Mouse (Mus musculus) heart, embryonic 13.5 days (tissue): ENCODE measurements around the gene B4galt3. TPM values are rescaled to one million over a fixed set of nuclear protein-coding genes. Genes with fewer than 3 reads are reported as not detected.

ENCODE experiments used
- ATAC-seq: fragments of 200-750 bp; cut with Nextera tagmentation; 2 replicates; pipeline ENCODE4 v1.8.0; 2017; ENCODE audit warnings: moderate TSS enrichment; ENCODE audit not compliant: insufficient number of reproducible peaks, low FRiP score, low TSS enrichment; ENCODE audit errors: extremely low read depth
- H3K27ac ChIP-seq: fragments of 300-500 bp; sonication (generic); replicated peaks from 2 replicates; pipeline ENCODE4 v1.5.1; 2015; ENCODE audit warnings: moderate library complexity, mild to moderate bottlenecking, inconsistent platforms
- H3K27me3 ChIP-seq: fragments of 300-500 bp; sonication (generic); replicated peaks from 2 replicates; pipeline ENCODE4 v1.6.1; 2015; ENCODE audit warnings: mild to moderate bottlenecking, inconsistent platforms
- H3K36me3 ChIP-seq: fragments of 300-500 bp; sonication (generic); 2 replicates; pipeline ENCODE4 v1.6.1; 2015; ENCODE audit warnings: mild to moderate bottlenecking, inconsistent platforms
- H3K4me1 ChIP-seq: fragments of 300-500 bp; sonication (generic); 2 replicates; pipeline ENCODE4 v1.6.1; 2015; ENCODE audit warnings: inconsistent platforms
- H3K4me2 ChIP-seq: fragments of 300-500 bp; sonication (generic); 2 replicates; pipeline ENCODE4 v1.6.1; 2015; ENCODE audit warnings: inconsistent platforms, mild to moderate bottlenecking, moderate library complexity
- H3K4me3 ChIP-seq: fragments of 300-500 bp; sonication (generic); 2 replicates; pipeline ENCODE4 v1.5.1; 2015; ENCODE audit warnings: moderate library complexity, mild to moderate bottlenecking, inconsistent platforms
- H3K9ac ChIP-seq: fragments of 300-500 bp; sonication (generic); 2 replicates; pipeline ENCODE4 v1.6.1; 2015; ENCODE audit warnings: inconsistent platforms, mild to moderate bottlenecking, moderate library complexity
- H3K9me3 ChIP-seq: fragments of 300-500 bp; sonication (generic); 2 replicates; pipeline ENCODE4 v1.6.1; 2016; ENCODE audit warnings: inconsistent platforms
- WGBS: fragments of 180-500 bp; shearing (Covaris S2); methylation state at CpG from one replicate; pipeline ENCODE4 v1.1.7; 2015; ENCODE audit warnings: mixed read lengths; 5-methylcytosine and 5-hydroxymethylcytosine counted together
- polyA plus RNA-seq: library from polyadenylated mRNA; unstranded; fragments of >200 nt; fragmentation: Nextera tagmentation; extraction: Ambion mirVana; gene quantifications from 2 replicates; pipeline ENCODE4 v1.2.1, GENCODE M21; 2015

The B4galt3 gene
- polyA plus RNA-seq, 1 experiment from 2014 or later = 54.6 TPM

DNA sequence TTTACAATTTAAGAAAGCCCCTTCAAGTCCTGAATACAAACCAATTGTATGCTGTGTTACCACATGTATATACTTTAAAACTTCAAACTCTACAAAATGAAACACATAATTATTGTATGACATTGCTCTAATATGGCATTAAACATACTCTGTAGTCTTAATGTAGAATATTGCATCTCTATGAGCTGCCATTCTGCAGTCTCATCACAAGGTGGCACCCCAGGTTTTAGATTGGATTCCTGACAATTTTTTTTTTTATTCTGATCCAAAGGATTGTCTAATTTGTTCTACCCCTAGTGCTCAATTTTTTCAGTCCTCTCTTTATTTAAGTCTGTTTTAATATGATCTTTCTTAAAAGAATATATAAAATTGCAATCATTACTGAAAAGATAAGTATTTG, 51.3 kb downstream of the B4galt3 start:
- peaks cover 15% of the 10 kb centered on the region for H3K36me3 ChIP-seq
- no peak overlapping the region for H3K9ac ChIP-seq
- no peaks in the 10 kb centered on the region for H3K27me3 ChIP-seq
- H3K27ac ChIP-seq = no peak overlapping the region
- peaks cover 10% of the 10 kb centered on the region for H3K4me1 ChIP-seq
- H3K4me2 ChIP-seq = no peak overlapping the region
- no peak for ATAC-seq
- no peaks in the 10 kb centered on the region for H3K9me3 ChIP-seq
- no peak overlapping the region for H3K4me3 ChIP-seq

GRCm38 (mm10) chr1:171322012-171322411, 51.9 kb downstream of the B4galt3 start:
- Histone ChIP-seq H3K9me3 (no peaks in the 10 kb centered on the region), H3K9ac (no peak overlapping the region), H3K4me2 (no peak overlapping the region), H3K4me3 (no peak overlapping the region), H3K27me3 (no peaks in the 10 kb centered on the region), H3K27ac (0 out of 2 replicates have a peak overlapping the region, but pooled peaks have one; percentile 12), H3K4me1 (peaks cover 12% of the 10 kb centered on the region), H3K36me3 (peaks cover 16% of the 10 kb centered on the region)
- no peak for ATAC-seq
- 78% methylated on average over 1 of the region's 1 CpGs for WGBS

DNA sequence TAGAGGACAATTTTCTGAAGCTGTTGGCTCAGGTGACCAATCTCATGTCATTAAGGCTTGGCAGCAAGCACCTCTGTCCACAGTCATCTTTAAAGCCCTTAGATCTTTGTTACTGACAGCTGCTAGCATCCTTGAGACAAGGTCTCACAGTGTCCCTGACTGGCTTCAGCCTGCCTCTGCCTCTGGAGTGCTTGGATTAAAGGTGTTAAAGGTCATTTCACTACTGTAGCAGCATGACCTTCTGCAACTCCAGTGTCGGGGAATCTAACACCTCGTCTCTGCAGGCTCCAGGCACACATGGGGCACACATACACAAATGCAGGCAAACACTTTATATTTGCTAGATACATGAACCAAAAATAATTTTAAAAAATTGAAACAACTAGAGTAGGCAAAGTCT, 55.4 kb downstream of the B4galt3 start:
- Histone ChIP-seq H3K4me2 (no peak overlapping the region), H3K9me3 (no peaks in the 10 kb centered on the region), H3K4me1 (peaks cover 29% of the 10 kb centered on the region), H3K9ac (no peak overlapping the region), H3K27ac (no peak overlapping the region), H3K4me3 (no peak overlapping the region), H3K27me3 (no peaks in the 10 kb centered on the region), H3K36me3 (peaks cover 16% of the 10 kb centered on the region)
- WGBS = 69% methylated on average over 2 of the region's 2 CpGs
- no peak for ATAC-seq

Other genes starting within 250 kb of the B4galt3 start
- gene Fcgr3, start 205.4 kb upstream of the B4galt3 start, polyA plus RNA-seq = 6.9 and 9.1 TPM in 2 replicates
- 2.8 TPM in 2 replicates for gene Cfap126, start 156.4 kb upstream of the B4galt3 start, polyA plus RNA-seq
- 457 and 493 TPM in 2 replicates for gene Sdhc, start 119.7 kb upstream of the B4galt3 start, polyA plus RNA-seq
- gene Mpz, start 119.6 kb upstream of the B4galt3 start, polyA plus RNA-seq = 0.33 and 0.36 TPM in 2 replicates
- 38.3 and 39.3 TPM in 2 replicates for gene Pcp4l1, start 74.1 kb upstream of the B4galt3 start, polyA plus RNA-seq
- gene Nr1i3, start 56.4 kb upstream of the B4galt3 start, polyA plus RNA-seq = 0.25 and 0.36 TPM in 2 replicates
- gene Tomm40l, start 47.8 kb upstream of the B4galt3 start, polyA plus RNA-seq = 44.8 and 52.5 TPM in 2 replicates
- 21.9 and 119 TPM in 2 replicates for gene Apoa2, start 45.3 kb upstream of the B4galt3 start, polyA plus RNA-seq
- gene Fcer1g, start 36.0 kb upstream of the B4galt3 start, polyA plus RNA-seq = 29.5 and 33.1 TPM in 2 replicates
- gene Adamts4, start 19.9 kb upstream of the B4galt3 start, polyA plus RNA-seq = 3.5 and 3.6 TPM in 2 replicates
- gene Ndufs2, start 18.9 kb upstream of the B4galt3 start, polyA plus RNA-seq = 424 and 495 TPM in 2 replicates
- gene Ppox, start 10.9 kb downstream of the B4galt3 start, polyA plus RNA-seq = 36.1 and 42.1 TPM in 2 replicates
- 48.4 and 52.2 TPM in 2 replicates for gene Usp21, start 17.7 kb downstream of the B4galt3 start, polyA plus RNA-seq
- gene Ufc1, start 24.7 kb downstream of the B4galt3 start, polyA plus RNA-seq = 77.2 and 89.6 TPM in 2 replicates
- gene Dedd, start 58.8 kb downstream of the B4galt3 start, polyA plus RNA-seq = 34.6 and 37.6 TPM in 2 replicates
- gene Nit1, start 75.3 kb downstream of the B4galt3 start, polyA plus RNA-seq = 34.8 and 36.9 TPM in 2 replicates
- 85.4 and 97.8 TPM in 2 replicates for gene Pfdn2, start 75.3 kb downstream of the B4galt3 start, polyA plus RNA-seq
- gene Klhdc9, start 90.5 kb downstream of the B4galt3 start, polyA plus RNA-seq = 0.65 and 0.76 TPM in 2 replicates
- 0.23 and 0.27 TPM in 2 replicates for gene Nectin4, start 99.8 kb downstream of the B4galt3 start, polyA plus RNA-seq
- 0.78 and 0.92 TPM in 2 replicates for gene Arhgap30, start 118.6 kb downstream of the B4galt3 start, polyA plus RNA-seq
- 52.1 and 53.3 TPM in 2 replicates for gene Usf1, start 141.0 kb downstream of the B4galt3 start, polyA plus RNA-seq
- gene Tstd1, start 148.5 kb downstream of the B4galt3 start, polyA plus RNA-seq = 3.1 and 3.6 TPM in 2 replicates
- gene F11r, start 167.2 kb downstream of the B4galt3 start, polyA plus RNA-seq = 61.8 and 66.1 TPM in 2 replicates
- 12.8 and 15.6 TPM in 2 replicates for gene Alyref2, start 233.2 kb downstream of the B4galt3 start, polyA plus RNA-seq